In the genomic region with DNA sequence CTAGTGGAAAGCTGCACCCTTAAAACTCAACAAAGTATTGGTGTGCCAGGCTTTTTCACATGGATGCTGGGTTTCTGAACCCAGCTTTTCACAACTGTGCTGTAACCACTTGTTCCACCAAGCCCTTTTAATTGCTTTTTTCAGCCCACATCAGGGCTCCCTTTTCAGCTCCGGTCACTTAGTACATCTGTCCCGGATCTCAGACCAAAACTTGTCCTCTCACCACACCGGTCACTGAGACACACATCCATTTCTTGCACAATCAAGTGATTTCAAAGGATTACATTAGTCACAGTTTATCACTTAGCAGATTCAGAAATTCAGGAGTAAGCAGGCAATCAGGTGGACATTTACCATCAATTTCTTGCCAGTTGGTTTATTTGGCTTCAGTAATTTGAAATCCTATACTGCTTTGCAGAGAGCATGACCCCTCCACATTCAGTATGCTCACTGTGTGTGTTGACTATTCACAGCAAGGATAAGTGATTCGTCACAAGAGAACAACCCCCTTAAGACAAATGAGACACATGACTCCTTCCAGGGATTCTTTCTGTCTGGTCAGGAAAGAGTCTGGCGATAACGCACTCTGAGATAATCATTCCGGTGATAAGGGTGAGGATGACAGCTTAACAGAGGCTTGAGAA, we compare ENCODE assay signal across 23 mouse cellular contexts.
DNase-seq lines count a peak whose midpoint lies in the region; ATAC-seq lines count a peak whose summit lies in the region.
"Had no signal": no experiment of that assay in that cellular context is flagged by ENCODE, and none has a peak within 500 bp of the region (broad histone marks: within the 10 kb centered on the region; RNA-seq: fewer than 3 reads in every experiment).

No protein-coding gene starts in this region.

- DNase-seq in embryo, embryonic 11.5 days (ENCODE audit: low read depth, low spot score) = peak; percentile 4
- DNase-seq in heart, adult 18-20 months = no peak
- DNase-seq in urinary bladder, postnatal 14 days (ENCODE audit: low spot score) = no peak
- DNase-seq: adrenal gland, adult 2 months; adrenal gland, postnatal 25 days; cerebellum, adult 11 months; cerebellum, adult 8-10 months; cerebellum, postnatal 14 days; gastrocnemius, postnatal 36 days; heart, adult 2 months; heart, postnatal 14 days had no signal

- ATAC-seq in hindbrain, embryonic 12.5 days (ENCODE audit: low FRiP score) = peak; percentile 68; the same call in 1 of the 2 replicates
- no peak for ATAC-seq in hindbrain, embryonic 13.5 days (ENCODE audit: low FRiP score)
- ATAC-seq in neural tube, embryonic 12.5 days (ENCODE audit: low FRiP score, low read depth) = peak; percentile 53; the same call in 1 of the 2 replicates
- no peak for ATAC-seq in neural tube, embryonic 15.5 days (ENCODE audit: low FRiP score)
- ATAC-seq: activated CD4-positive, CD25-positive, alpha-beta regulatory T cell, adult 4 months; forebrain, embryonic 15.5 days; intestine, embryonic 16.5 days; Patski had no signal

- H3K9me3 ChIP-seq in hindbrain, embryonic 12.5 days (replicated peaks) = no peaks in the 10 kb centered on the region
- no peaks in the 10 kb centered on the region for H3K9me3 ChIP-seq in hindbrain, embryonic 13.5 days
- no peaks in the 10 kb centered on the region for H3K9me3 ChIP-seq in neural tube, embryonic 12.5 days
- no peaks in the 10 kb centered on the region for H3K9me3 ChIP-seq in neural tube, embryonic 15.5 days (replicated peaks)
- H3K9me3 ChIP-seq: embryonic facial prominence, embryonic 12.5 days; forebrain, embryonic 15.5 days; heart, embryonic 15.5 days had no signal

- no peak overlapping the region for H3K4me3 ChIP-seq in hindbrain, embryonic 12.5 days
- no peak overlapping the region for H3K4me3 ChIP-seq in hindbrain, embryonic 13.5 days
- H3K4me3 ChIP-seq in neural tube, embryonic 12.5 days = no peak overlapping the region
- H3K4me3 ChIP-seq in neural tube, embryonic 15.5 days (replicated peaks) = no peak overlapping the region
- H3K4me3 ChIP-seq: embryonic facial prominence, embryonic 12.5 days; forebrain, embryonic 15.5 days; heart, adult 2 months; heart, embryonic 15.5 days had no signal

- WGBS in hindbrain, embryonic 12.5 days = 27% methylated on average over 7 of the region's 7 CpGs
- 21% methylated on average over 7 of the region's 7 CpGs for WGBS in hindbrain, embryonic 13.5 days
- WGBS in neural tube, embryonic 12.5 days = 24% methylated on average over 7 of the region's 7 CpGs
- WGBS in neural tube, embryonic 15.5 days = 21% methylated on average over 7 of the region's 7 CpGs

- no peak overlapping the region for H3K27ac ChIP-seq in hindbrain, embryonic 12.5 days
- no peak overlapping the region for H3K27ac ChIP-seq in hindbrain, embryonic 13.5 days
- no peak overlapping the region for H3K27ac ChIP-seq in neural tube, embryonic 12.5 days
- no peak overlapping the region for H3K27ac ChIP-seq in neural tube, embryonic 15.5 days (replicated peaks)
- H3K27ac ChIP-seq: embryonic facial prominence, embryonic 12.5 days; forebrain, embryonic 15.5 days; heart, adult 2 months; heart, embryonic 15.5 days had no signal

- H3K27me3 ChIP-seq in hindbrain, embryonic 12.5 days = no peaks in the 10 kb centered on the region; the same call in 1 of the 2 replicates
- no peaks in the 10 kb centered on the region for H3K27me3 ChIP-seq in hindbrain, embryonic 13.5 days
- no peaks in the 10 kb centered on the region for H3K27me3 ChIP-seq in neural tube, embryonic 12.5 days (replicated peaks)
- no peaks in the 10 kb centered on the region for H3K27me3 ChIP-seq in neural tube, embryonic 15.5 days (replicated peaks)
- H3K27me3 ChIP-seq: CH12.LX; embryonic facial prominence, embryonic 12.5 days; forebrain, embryonic 15.5 days; heart, embryonic 15.5 days had no signal

- H3K4me1 ChIP-seq in hindbrain, embryonic 12.5 days = 0 out of 2 replicates have a peak, but pooled peaks cover 6% of the 10 kb centered on the region
- 0 out of 2 replicates have a peak, but pooled peaks cover 2% of the 10 kb centered on the region for H3K4me1 ChIP-seq in hindbrain, embryonic 13.5 days (replicated peaks)
- 0 out of 2 replicates have a peak, but pooled peaks cover 6% of the 10 kb centered on the region for H3K4me1 ChIP-seq in neural tube, embryonic 12.5 days
- no peaks in the 10 kb centered on the region for H3K4me1 ChIP-seq in neural tube, embryonic 15.5 days
- H3K4me1 ChIP-seq: embryonic facial prominence, embryonic 12.5 days; forebrain, embryonic 15.5 days; heart, embryonic 15.5 days had no signal

- H3K4me2 ChIP-seq in hindbrain, embryonic 12.5 days (replicated peaks) = no peak overlapping the region
- H3K4me2 ChIP-seq in hindbrain, embryonic 13.5 days = no peak overlapping the region
- H3K4me2 ChIP-seq in neural tube, embryonic 12.5 days (replicated peaks) = no peak overlapping the region
- no peak overlapping the region for H3K4me2 ChIP-seq in neural tube, embryonic 15.5 days
- H3K4me2 ChIP-seq: embryonic facial prominence, embryonic 12.5 days; forebrain, embryonic 15.5 days; heart, embryonic 11.5 days; heart, embryonic 15.5 days had no signal

- no peak overlapping the region for H3K9ac ChIP-seq in hindbrain, embryonic 12.5 days
- no peak overlapping the region for H3K9ac ChIP-seq in hindbrain, embryonic 13.5 days
- H3K9ac ChIP-seq in neural tube, embryonic 12.5 days = no peak overlapping the region
- H3K9ac ChIP-seq in neural tube, embryonic 15.5 days (replicated peaks) = no peak overlapping the region
- H3K9ac ChIP-seq: embryonic facial prominence, embryonic 12.5 days; forebrain, embryonic 15.5 days; heart, embryonic 15.5 days had no signal

- H3K36me3 ChIP-seq in hindbrain, embryonic 12.5 days = no peaks in the 10 kb centered on the region
- no peaks in the 10 kb centered on the region for H3K36me3 ChIP-seq in hindbrain, embryonic 13.5 days
- H3K36me3 ChIP-seq in neural tube, embryonic 12.5 days = no peaks in the 10 kb centered on the region
- H3K36me3 ChIP-seq in neural tube, embryonic 15.5 days = no peaks in the 10 kb centered on the region
- H3K36me3 ChIP-seq: embryonic facial prominence, embryonic 12.5 days; forebrain, embryonic 15.5 days; heart, embryonic 15.5 days had no signal

Comparison
In these comparisons a context has a peak if more than half of its experiments do, and no peak if none do; other contexts are left out.
1. ATAC-seq: peak in hindbrain, embryonic 12.5 days (single experiment) and neural tube, embryonic 12.5 days (single experiment); none in hindbrain, embryonic 13.5 days (single experiment) and neural tube, embryonic 15.5 days (single experiment).